Mouse (Mus musculus) stomach, embryonic 15.5 days (tissue): ENCODE results near the gene Scmh1. TPM values are rescaled to one million over a fixed set of nuclear protein-coding genes. Genes with fewer than 3 reads are reported as not detected.
A peak's percentile ranks its signal among the peaks of the same experiment; 100 is the strongest.

Experiments used
- ATAC-seq: fragments of 200-750 bp; cut with Nextera tagmentation; 2 replicates; pipeline ENCODE4 v1.8.0; 2017; ENCODE audit warnings: low read depth, moderate number of reproducible peaks, moderate TSS enrichment; ENCODE audit not compliant: insufficient read depth, low FRiP score
- H3K27ac ChIP-seq: fragments of 300-500 bp; sonication (generic); 2 replicates; pipeline ENCODE4 v1.5.1; 2015; ENCODE audit warnings: mild to moderate bottlenecking, inconsistent platforms
- H3K27me3 ChIP-seq: fragments of 300-500 bp; sonication (generic); replicated peaks from 2 replicates; pipeline ENCODE4 v1.6.1; 2015; ENCODE audit warnings: inconsistent platforms
- H3K36me3 ChIP-seq: fragments of 300-500 bp; sonication (generic); 2 replicates; pipeline ENCODE4 v1.6.1; 2015; ENCODE audit warnings: inconsistent platforms
- H3K4me1 ChIP-seq: fragments of 300-500 bp; sonication (generic); 2 replicates; pipeline ENCODE4 v1.6.1; 2015; ENCODE audit warnings: inconsistent platforms
- H3K4me2 ChIP-seq: fragments of 300-500 bp; sonication (generic); 2 replicates; pipeline ENCODE4 v1.6.1; 2015; ENCODE audit warnings: mild to moderate bottlenecking, inconsistent platforms
- H3K4me3 ChIP-seq: fragments of 300-500 bp; sonication (generic); replicated peaks from 2 replicates; pipeline ENCODE4 v1.5.1; 2015; ENCODE audit warnings: inconsistent platforms
- H3K9ac ChIP-seq: fragments of 300-500 bp; sonication (generic); 2 replicates; pipeline ENCODE4 v1.6.1; 2015; ENCODE audit warnings: inconsistent platforms
- H3K9me3 ChIP-seq: fragments of 300-500 bp; sonication (generic); 2 replicates; pipeline ENCODE4 v1.6.1; 2016; ENCODE audit warnings: inconsistent platforms
- WGBS: fragments of 180-500 bp; shearing (Covaris S2); methylation state at CpG from one replicate; pipeline ENCODE4 v1.1.7; 2015; 5-methylcytosine and 5-hydroxymethylcytosine counted together
- polyA plus RNA-seq: library from polyadenylated mRNA; unstranded; fragments of >200 nt; fragmentation: Nextera tagmentation; extraction: Ambion mirVana; gene quantifications from 2 replicates; pipeline ENCODE4 v1.2.1, GENCODE M21; 2015

The Scmh1 gene
- polyA plus RNA-seq, 1 experiment from 2014 or later: 35.6 TPM

GRCm38 (mm10) chr4:120516491-120516890, 111.4 kb downstream of the Scmh1 start:
- 75% methylated on average over 7 of the region's 7 CpGs for WGBS
- Histone ChIP-seq H3K27ac (peak overlapping the region; percentile 86), H3K27me3 (no peaks in the 10 kb centered on the region), H3K4me1 (no peaks in the 10 kb centered on the region), H3K9ac (no peak overlapping the region), H3K4me3 (0 out of 2 replicates have a peak overlapping the region, but pooled peaks have one; percentile 4), H3K9me3 (no peaks in the 10 kb centered on the region), H3K36me3 (peaks cover 5% of the 10 kb centered on the region), H3K4me2 (peak overlapping the region; percentile 13; the same call in 1 of the 2 replicates)
- peak; percentile 97 for ATAC-seq

GRCm38 (mm10) chr4:120516907-120517306, 111.8 kb downstream of the Scmh1 start:
- H3K4me1 ChIP-seq: no peaks in the 10 kb centered on the region
- no peaks in the 10 kb centered on the region for H3K9me3 ChIP-seq
- H3K9ac ChIP-seq: no peak overlapping the region
- H3K27me3 ChIP-seq: no peaks in the 10 kb centered on the region
- peak overlapping the region; percentile 13; the same call in 1 of the 2 replicates for H3K4me2 ChIP-seq
- H3K27ac ChIP-seq: peak overlapping the region; percentile 86
- H3K36me3 ChIP-seq: peaks cover 5% of the 10 kb centered on the region
- WGBS: 76% methylated on average over 7 of the region's 7 CpGs
- peak; percentile 41; the same call in 1 of the 2 replicates for ATAC-seq
- 0 out of 2 replicates have a peak overlapping the region, but pooled peaks have one; percentile 4 for H3K4me3 ChIP-seq

- Histone ChIP-seq H3K9me3 (no peaks in the 10 kb centered on the region), H3K4me2 (peak overlapping the region; percentile 13; the same call in 1 of the 2 replicates), H3K27me3 (no peaks in the 10 kb centered on the region), H3K4me1 (no peaks in the 10 kb centered on the region), H3K27ac (peak overlapping the region; percentile 86), H3K4me3 (no peak overlapping the region), H3K9ac (no peak overlapping the region), H3K36me3 (peaks cover 5% of the 10 kb centered on the region)
- 73% methylated on average over 4 of the region's 4 CpGs for WGBS
- ATAC-seq: no peak
Observed at GRCm38 (mm10) chr4:120517335-120517734, 112.3 kb downstream of the Scmh1 start.

GRCm38 (mm10) chr4:120521761-120522160, 116.7 kb downstream of the Scmh1 start:
- H3K4me2 ChIP-seq: no peak overlapping the region
- no peak overlapping the region for H3K9ac ChIP-seq
- no peak overlapping the region for H3K27ac ChIP-seq
- no peaks in the 10 kb centered on the region for H3K27me3 ChIP-seq
- H3K36me3 ChIP-seq: peaks cover 21% of the 10 kb centered on the region
- H3K4me1 ChIP-seq: no peaks in the 10 kb centered on the region
- 87% methylated on average over 5 of the region's 5 CpGs for WGBS
- no peak for ATAC-seq
- H3K4me3 ChIP-seq: no peak overlapping the region
- H3K9me3 ChIP-seq: no peaks in the 10 kb centered on the region

GRCm38 (mm10) chr4:120522351-120522750, 117.3 kb downstream of the Scmh1 start:
- Histone ChIP-seq H3K4me2 (no peak overlapping the region), H3K36me3 (peaks cover 23% of the 10 kb centered on the region), H3K27ac (no peak overlapping the region), H3K27me3 (no peaks in the 10 kb centered on the region), H3K4me3 (no peak overlapping the region), H3K9ac (no peak overlapping the region), H3K4me1 (no peaks in the 10 kb centered on the region), H3K9me3 (no peaks in the 10 kb centered on the region)
- 84% methylated on average over 4 of the region's 4 CpGs for WGBS
- ATAC-seq: no peak

- Histone ChIP-seq H3K9ac (no peak overlapping the region), H3K4me3 (no peak overlapping the region), H3K9me3 (no peaks in the 10 kb centered on the region), H3K27ac (no peak overlapping the region), H3K4me1 (no peaks in the 10 kb centered on the region), H3K36me3 (peaks cover 28% of the 10 kb centered on the region), H3K4me2 (no peak overlapping the region), H3K27me3 (no peaks in the 10 kb centered on the region)
- WGBS: 85% methylated on average over 3 of the region's 3 CpGs
- ATAC-seq: no peak
Observed at GRCm38 (mm10) chr4:120523092-120523491, 118.0 kb downstream of the Scmh1 start.

- Histone ChIP-seq H3K4me2 (no peak overlapping the region), H3K27me3 (no peaks in the 10 kb centered on the region), H3K9me3 (no peaks in the 10 kb centered on the region), H3K9ac (no peak overlapping the region), H3K4me3 (no peak overlapping the region), H3K27ac (no peak overlapping the region), H3K4me1 (no peaks in the 10 kb centered on the region), H3K36me3 (peaks cover 45% of the 10 kb centered on the region)
- ATAC-seq: no peak
- WGBS: 85% methylated on average over 9 of the region's 9 CpGs
Observed at GRCm38 (mm10) chr4:120528171-120528570, 123.1 kb downstream of the Scmh1 start.

- no peak within 1 kb of the TSS for H3K27ac ChIP-seq
- no peak within 1 kb of the TSS for H3K4me2 ChIP-seq
- no peak within 1 kb of the TSS for H3K4me3 ChIP-seq
- no peaks in the 10 kb centered on the region for H3K4me1 ChIP-seq
- H3K27me3 ChIP-seq: no peaks in the 10 kb centered on the region
- H3K9ac ChIP-seq: no peak within 1 kb of the TSS
- H3K36me3 ChIP-seq: peaks cover 22% of the 10 kb centered on the region
- ATAC-seq: no peak
- 87% methylated on average over 6 of the region's 6 CpGs for WGBS
- H3K9me3 ChIP-seq: no peaks in the 10 kb centered on the region
Observed at GRCm38 (mm10) chr4:120531986-120532385, 126.9 kb downstream of the Scmh1 start, which contains the start of gene Slfnl1. TSS of gene Slfnl1 (plus strand) at chr4:120532231.

GRCm38 (mm10) chr4:120538664-120539063, 133.6 kb downstream of the Scmh1 start:
- Histone ChIP-seq H3K36me3 (peaks cover 36% of the 10 kb centered on the region), H3K27ac (no peak overlapping the region), H3K9me3 (no peaks in the 10 kb centered on the region), H3K27me3 (no peaks in the 10 kb centered on the region), H3K9ac (no peak overlapping the region), H3K4me3 (no peak overlapping the region), H3K4me2 (no peak overlapping the region), H3K4me1 (no peaks in the 10 kb centered on the region)
- 94% methylated on average over 10 of the region's 10 CpGs for WGBS
- no peak for ATAC-seq

- 73% methylated on average over 1 of the region's 1 CpGs for WGBS
- Histone ChIP-seq H3K4me3 (no peak overlapping the region), H3K27me3 (no peaks in the 10 kb centered on the region), H3K27ac (no peak overlapping the region), H3K4me2 (no peak overlapping the region), H3K36me3 (peaks cover 41% of the 10 kb centered on the region), H3K9me3 (no peaks in the 10 kb centered on the region), H3K4me1 (no peaks in the 10 kb centered on the region), H3K9ac (no peak overlapping the region)
- no peak for ATAC-seq
Observed at GRCm38 (mm10) chr4:120544896-120545295, 139.8 kb downstream of the Scmh1 start.

- Histone ChIP-seq H3K27ac (no peak overlapping the region), H3K4me1 (no peaks in the 10 kb centered on the region), H3K9ac (no peak overlapping the region), H3K4me3 (no peak overlapping the region), H3K36me3 (peaks cover 48% of the 10 kb centered on the region), H3K9me3 (no peaks in the 10 kb centered on the region), H3K4me2 (no peak overlapping the region), H3K27me3 (no peaks in the 10 kb centered on the region)
- WGBS: 91% methylated on average over 6 of the region's 6 CpGs
- no peak for ATAC-seq
Observed at GRCm38 (mm10) chr4:120556592-120556991, 151.5 kb downstream of the Scmh1 start.

- H3K27me3 ChIP-seq: no peaks in the 10 kb centered on the region
- no peak overlapping the region for H3K4me3 ChIP-seq
- H3K9me3 ChIP-seq: no peaks in the 10 kb centered on the region
- no peak for ATAC-seq
- no peak overlapping the region for H3K4me2 ChIP-seq
- H3K9ac ChIP-seq: no peak overlapping the region
- H3K27ac ChIP-seq: no peak overlapping the region
- peaks cover 24% of the 10 kb centered on the region for H3K36me3 ChIP-seq
- 84% methylated on average over 2 of the region's 2 CpGs for WGBS
- peaks cover 9% of the 10 kb centered on the region for H3K4me1 ChIP-seq
Observed at GRCm38 (mm10) chr4:120565726-120566125, 160.6 kb downstream of the Scmh1 start.

GRCm38 (mm10) chr4:120568005-120568404, 162.9 kb downstream of the Scmh1 start:
- H3K4me2 ChIP-seq: peak overlapping the region; percentile 87
- no peak for ATAC-seq
- WGBS: 24% methylated on average over 5 of the region's 5 CpGs
- no peaks in the 10 kb centered on the region for H3K9me3 ChIP-seq
- H3K27ac ChIP-seq: peak overlapping the region; percentile 80
- peak overlapping the region; percentile 16; the same call in 1 of the 2 replicates for H3K4me3 ChIP-seq
- 0 out of 2 replicates have a peak overlapping the region, but pooled peaks have one; percentile 13 for H3K9ac ChIP-seq
- H3K36me3 ChIP-seq: peaks cover 12% of the 10 kb centered on the region
- peaks cover 15% of the 10 kb centered on the region for H3K4me1 ChIP-seq
- no peaks in the 10 kb centered on the region for H3K27me3 ChIP-seq
